Mouse (Mus musculus) layer of hippocampus, postnatal 25 days (tissue): ENCODE measurements at regions not wholly inside any gene's neighbourhood (a gene's known extent, or its start where the extent isn't known, plus 50 kb on each side); places are given as distances from the start of the nearest gene placed in this dataset.
A peak's percentile ranks its signal among the peaks of the same experiment; 100 is the strongest.

Experiments used
- DNase-seq, 2 experiments: peaks; one replicate each; pipeline ENCODE4 v3.0.0; 2022; ENCODE audit warnings: mixed read lengths in 2 of 2, low spot score in 1 of 2; ENCODE audit errors: extremely low spot score in 1 of 2

DNA sequence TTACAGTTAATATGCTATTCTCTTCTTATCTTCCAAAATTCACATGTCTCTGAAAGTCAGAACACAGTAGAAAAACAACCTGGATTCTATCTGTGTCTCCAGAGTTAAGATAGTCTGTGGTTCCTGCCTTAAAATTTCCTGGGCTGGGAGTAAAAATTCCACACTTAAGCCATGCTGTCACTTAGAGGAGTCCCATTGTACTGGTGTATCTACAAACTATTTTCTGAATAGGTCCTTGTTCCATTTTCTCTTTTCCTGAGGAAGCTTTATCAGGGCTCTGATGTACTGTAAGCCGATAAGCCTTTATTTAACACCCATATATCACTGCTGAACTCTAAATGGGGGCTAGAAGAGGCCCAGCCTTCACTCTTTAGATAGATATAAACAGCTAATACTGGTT lies 1171.1 kb downstream of the Efnb2 start:
- DNase-seq, result no peak

- DNase-seq, result no peak
Measured at GRCm38 (mm10) chr8:7472153-7472796, 1188.8 kb downstream of the Efnb2 start.

DNA sequence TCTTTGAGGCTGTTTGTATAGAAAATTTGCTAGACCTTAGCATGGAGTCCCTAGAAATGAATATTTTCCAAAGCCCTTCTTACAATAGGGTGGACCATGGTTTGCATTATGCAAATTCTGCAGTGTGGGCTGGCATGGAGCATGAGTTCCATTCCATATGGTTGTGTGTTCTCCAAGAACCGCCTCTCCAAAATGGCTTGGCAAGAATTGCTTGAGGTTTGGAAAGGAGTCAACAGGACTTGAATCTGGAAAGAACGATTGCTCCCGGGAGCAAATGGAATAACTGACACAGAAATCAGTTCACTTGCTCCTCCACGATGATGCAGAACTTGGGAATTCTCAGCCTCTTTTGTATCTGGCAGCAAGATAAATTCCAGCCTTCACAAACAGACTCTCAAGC lies 1191.8 kb downstream of the Efnb2 start:
- DNase-seq, result peak in 1 of 2 experiments; percentile 5

DNA sequence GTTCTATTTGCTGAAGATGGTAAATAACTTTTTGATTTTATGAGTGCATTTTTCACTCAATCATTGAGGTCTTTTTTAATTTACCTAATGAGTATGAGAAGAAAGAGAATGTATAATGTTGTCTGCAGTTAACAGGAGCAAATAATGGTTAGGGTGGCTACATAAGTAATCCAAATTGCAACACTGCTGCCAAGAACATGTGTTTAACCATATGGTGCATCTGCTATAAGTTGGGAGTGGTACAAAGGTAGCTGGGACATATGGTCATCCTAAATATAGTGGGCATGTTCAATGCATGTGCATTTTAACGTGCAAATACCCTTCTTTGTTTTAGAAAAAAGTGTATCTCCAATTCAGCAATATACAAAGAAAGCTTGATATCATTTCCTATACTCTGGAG lies 1198.2 kb downstream of the Efnb2 start:
- DNase-seq, result no peak

DNA sequence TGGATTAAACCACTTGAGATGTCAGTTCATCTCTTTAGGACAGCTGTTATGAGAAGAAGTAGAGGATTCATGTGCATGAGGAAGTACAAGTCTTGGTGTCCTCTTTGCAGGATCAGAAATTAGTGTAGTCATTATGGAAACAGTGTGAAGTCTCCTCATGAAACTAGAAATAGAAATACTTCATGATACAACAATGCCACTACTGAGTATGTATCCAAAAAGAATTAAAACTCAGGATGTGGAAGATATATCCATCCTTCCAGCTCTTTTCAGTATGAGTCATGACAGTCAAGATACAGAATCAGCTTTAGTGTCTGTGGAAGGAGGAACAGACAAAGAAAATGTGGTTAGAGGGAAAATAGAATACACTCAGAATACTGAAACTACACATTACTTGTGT lies 1211.7 kb downstream of the Efnb2 start:
- DNase-seq, result no peak

DNA sequence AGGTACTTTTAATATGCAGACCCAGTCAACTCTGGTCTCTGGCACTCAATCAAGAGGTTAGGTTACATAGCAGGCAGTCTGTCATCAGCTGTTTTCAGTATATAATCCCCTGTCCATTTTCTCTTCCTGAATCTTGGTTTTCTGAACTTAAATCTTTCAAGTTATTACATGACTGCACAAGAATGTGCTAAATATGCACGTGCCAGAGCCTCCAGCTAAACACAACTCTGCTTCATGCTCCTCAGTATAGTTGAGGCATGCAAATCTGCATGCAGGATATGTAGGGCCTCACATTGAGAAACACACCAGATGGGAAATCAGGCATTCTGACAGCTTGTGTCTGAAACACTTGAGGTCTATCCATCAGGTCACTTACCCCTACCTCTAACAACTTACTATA lies 1214.0 kb downstream of the Efnb2 start:
- DNase-seq, result no peak

DNA sequence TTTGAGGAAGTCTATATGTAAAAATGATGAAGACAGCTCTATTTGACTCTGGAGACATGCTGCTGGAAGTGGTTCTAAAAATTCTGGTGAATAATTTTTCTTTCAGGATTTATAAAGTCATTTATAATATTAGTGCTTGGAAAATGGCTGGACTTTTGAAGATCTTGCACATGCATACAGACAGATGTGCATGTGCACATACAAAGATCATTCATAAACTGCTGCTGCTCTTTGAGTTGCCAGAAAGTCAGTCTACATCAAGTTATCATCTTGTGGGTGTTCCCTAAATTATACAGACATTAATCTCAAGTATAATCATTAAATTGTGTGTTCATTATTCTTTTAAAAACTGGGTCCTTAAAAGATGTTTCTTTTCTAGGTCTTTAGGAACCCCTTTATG lies 1220.2 kb downstream of the Efnb2 start:
- DNase-seq, result no peak

DNA sequence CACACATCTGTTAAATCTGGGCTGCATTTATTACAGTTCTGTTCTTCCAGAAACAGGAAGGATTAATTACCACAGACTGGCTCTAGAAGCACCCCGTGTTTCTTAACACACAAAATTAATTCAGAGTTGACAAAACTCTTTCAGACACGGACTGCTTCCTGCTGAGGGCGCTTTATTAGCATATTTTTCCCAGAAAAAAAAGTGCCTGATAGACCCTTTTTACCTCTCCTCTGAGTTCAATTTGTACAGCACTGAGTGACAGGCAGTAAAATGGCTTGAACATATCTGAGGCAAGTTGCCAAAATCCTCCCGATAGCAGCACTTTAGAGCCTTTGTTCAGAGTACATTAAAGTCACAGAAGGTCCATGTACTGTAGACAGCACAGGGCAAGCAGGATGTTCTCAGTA lies 1220.8 kb downstream of the Efnb2 start:
- DNase-seq, result no peak

DNA sequence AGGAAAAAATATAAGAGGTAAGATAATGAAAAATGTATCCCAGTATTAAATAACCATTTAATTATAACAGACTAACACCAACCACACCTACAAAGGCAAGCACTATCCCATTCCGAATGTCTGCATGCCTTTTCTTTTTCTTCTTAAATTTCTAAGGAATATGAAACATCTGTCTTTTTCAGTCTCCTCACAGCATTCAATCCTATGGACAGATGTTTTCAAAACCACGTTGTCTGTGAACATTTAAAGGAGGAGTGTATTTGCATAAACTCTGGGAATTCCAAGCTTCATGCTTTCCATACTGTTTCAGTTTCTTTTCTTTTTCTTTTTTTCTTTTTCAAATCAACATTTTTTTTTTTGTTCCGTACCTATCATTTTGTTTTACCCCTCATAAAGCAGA lies 1221.2 kb downstream of the Efnb2 start:
- DNase-seq, result no peak

GRCm38 (mm10) chr8:7430482-7430881 lies 1230.6 kb downstream of the Efnb2 start:
- DNase-seq, result no peak

DNA sequence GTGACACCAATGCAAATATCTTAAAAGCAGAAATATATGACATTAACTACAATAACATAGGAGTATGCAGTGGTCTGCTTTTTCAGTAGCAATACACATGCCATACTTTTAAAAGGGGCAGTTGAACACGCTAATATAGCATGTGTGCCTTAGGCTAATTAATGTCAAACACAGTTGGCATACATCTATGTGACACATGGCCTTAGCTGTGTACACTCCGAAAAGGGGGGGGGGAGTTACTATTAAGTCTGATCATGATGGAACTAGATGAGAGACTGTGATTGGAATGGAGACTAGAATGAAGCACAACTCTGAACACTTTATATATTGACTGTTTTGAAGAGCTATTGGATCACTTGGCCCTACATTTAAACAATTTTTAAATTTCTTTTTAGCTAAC lies 1262.9 kb downstream of the Efnb2 start:
- no peak for DNase-seq

- no peak for DNase-seq
Measured at GRCm38 (mm10) chr8:7397355-7397862, 1263.6 kb downstream of the Efnb2 start.
